Mouse (Mus musculus): Measurements from ENCODE around the gene Cys1.
A peak's percentile ranks its signal among the peaks of the same experiment; 100 is the strongest.

Gene Cys1

GRCm38 (mm10) chr12:24698514-24698913, 16.9 kb upstream of the Cys1 start:
- no peak for DNase-seq (ENCODE audit: low read depth, low spot score)

GRCm38 (mm10) chr12:24697484-24698204, 16.0 kb upstream of the Cys1 start:
- no peak for DNase-seq (ENCODE audit: low read depth, low spot score)

DNA sequence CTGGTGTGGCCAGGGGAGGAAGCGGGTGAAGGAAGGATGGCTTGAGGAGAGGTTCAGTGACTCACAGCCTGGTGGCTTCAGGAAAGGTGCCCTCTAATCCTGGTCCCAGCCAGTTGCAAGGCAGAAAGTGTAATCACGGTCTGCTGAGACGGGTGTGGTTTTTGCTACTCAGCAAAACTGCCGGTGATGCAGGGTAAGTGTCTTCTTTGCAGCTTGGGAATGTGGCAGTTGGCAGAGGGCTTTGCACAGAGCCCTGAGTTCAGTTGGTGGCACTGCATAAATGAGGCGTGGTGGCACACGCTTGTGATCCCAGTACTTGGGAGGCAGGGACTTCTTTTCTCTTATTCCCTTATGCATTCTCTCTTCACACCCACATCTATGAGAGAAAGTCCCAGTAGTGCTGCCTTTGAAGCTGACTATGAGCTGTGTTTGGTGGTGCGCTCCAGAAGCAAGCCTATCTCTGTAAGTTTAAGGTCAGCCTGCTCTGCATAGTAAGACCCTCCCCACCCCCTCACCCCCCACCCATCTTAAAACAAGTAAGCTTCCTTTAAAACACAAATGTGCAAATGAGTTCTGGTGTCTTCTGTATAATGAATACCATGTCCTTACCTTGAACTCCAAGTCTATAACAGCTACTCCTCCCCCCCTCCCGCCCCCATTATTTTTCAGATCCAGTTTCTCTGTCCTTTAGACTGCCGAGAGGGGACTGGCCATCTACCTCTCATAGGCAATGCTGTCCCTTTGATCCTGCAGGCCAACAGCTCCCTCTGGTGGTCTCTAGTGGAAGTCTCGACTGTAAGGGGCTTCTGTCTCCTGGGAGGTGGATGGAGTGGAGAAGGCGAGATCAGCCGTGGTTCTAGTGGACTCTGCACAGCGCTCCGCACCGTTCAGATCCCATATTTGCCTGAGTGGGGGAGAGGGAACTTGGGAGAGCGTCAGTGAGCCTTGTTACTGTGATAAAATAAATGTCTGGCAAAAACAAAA, 15.2 kb upstream of the Cys1 start:
- peak; percentile 88 for DNase-seq (ENCODE audit: low read depth, low spot score)

GRCm38 (mm10) chr12:24690351-24690750, 8.7 kb upstream of the Cys1 start:
- DNase-seq (ENCODE audit: low read depth, low spot score), result no peak

GRCm38 (mm10) chr12:24686696-24687346, 5.2 kb upstream of the Cys1 start:
- no peak for DNase-seq (ENCODE audit: low read depth, low spot score)

GRCm38 (mm10) chr12:24686038-24686695, 4.6 kb upstream of the Cys1 start:
- DNase-seq (ENCODE audit: low read depth, low spot score), result no peak

DNA sequence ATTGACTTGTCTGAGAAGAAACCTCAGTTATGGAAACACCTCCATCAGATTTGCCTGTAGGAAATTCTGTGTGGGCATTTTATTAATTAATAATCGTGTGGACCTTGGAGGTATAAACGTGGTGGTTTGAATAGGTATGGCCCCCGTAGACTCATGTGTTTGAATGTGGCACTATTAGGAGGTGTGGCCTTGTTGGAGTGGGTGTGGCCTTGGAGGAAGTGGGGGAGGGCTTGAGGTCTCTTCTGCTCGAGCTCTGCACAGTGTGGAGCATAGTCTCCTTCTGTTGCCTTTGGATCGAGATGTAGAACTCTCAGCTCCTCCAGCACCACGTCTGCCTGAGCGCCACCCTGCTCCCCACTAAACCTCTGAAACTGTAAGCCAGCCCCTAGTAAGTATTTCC, 1.8 kb upstream of the Cys1 start:
- DNase-seq (ENCODE audit: low read depth, low spot score), result no peak

DNA sequence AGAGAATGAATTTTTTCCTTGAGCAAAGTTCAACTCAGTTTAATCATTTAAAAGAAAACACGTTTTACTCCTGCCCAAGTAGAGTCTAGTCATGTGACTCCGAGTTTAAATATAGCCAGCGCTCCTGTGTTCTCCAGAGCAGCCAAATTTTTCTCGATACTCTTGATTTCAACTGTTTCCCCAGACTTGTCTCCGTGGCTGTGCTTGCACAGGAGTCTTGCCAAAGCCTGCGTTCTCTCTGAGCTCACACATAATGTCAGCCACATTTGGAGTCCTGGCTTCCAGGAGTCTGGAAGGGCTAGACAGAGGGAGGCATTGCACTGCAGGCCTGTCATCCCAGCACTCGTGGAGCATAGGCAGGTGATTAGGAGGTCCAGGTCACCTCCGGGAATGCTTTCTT, 950 bp upstream of the Cys1 start:
- peak; percentile 79 for DNase-seq (ENCODE audit: low read depth, low spot score)

DNA sequence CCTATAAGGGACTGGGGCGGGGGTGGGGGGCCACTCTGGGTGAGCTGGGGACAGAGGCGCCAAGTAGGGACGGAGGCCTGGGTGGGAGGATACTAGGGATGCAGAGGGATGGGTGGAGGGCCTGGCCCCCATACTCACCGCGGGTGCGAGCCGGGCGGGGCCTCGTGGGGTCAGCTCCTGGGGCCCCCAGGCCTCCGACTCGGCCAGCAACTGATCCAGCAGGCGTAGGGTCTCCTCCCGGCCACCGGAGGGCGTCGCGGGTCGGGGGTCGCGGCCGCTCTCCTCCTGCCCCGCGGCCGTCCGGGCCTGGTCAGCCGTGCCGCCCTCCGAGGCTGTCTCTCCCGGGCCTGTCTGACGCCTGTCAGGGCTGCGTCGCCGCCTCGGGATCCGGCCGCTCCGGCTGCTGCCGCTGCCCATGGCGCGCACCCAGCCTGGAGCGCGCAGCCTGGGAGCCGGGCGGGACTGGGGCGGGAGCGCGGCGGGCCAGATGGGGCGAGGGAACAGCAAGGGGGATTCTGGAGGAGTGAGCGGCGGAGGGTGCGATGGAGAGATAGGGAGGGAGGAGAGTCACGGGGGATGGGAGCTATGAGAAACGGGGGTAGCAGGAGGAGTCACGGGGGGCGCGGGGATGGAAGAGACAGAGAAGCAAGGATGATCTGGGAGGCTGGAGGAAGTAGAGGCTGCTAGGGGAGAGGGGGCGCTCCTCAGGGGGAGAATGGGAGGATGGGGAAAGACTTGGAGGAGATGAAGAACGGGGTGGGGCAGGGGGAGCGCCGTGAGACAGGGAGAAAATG, 924 bp downstream of the Cys1 start:
- DNase-seq (ENCODE audit: low read depth, low spot score), result peak; percentile 49

GRCm38 (mm10) chr12:24680096-24680491, 1.5 kb downstream of the Cys1 start:
- DNase-seq (ENCODE audit: low read depth, low spot score), result peak; percentile 60

- DNase-seq (ENCODE audit: low read depth, low spot score), result no peak
Measured at GRCm38 (mm10) chr12:24662131-24662530, 19.5 kb downstream of the Cys1 start.

DNA sequence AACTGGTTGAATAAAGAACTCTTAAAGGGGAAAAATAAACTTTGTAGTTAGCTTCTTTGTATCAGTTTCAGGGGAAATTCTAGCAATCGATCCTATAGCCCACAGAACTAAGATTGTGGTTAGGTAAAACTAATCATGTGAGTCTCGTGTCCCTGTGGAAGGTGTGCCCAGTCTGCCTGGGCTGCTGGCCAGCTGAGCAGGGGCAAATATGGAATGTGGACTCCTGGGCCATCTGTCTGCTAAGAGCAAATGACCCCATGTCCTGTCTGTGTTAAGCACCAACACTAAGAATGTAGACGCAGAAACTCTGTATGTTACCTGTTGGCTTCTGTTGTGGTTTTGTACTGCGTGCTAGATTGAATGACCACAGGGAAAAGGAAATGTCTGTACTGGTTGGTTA, 20.5 kb downstream of the Cys1 start:
- DNase-seq (ENCODE audit: low read depth, low spot score), result no peak

GRCm38 (mm10) chr12:24659923-24660322, 21.7 kb downstream of the Cys1 start:
- DNase-seq (ENCODE audit: low read depth, low spot score), result no peak

DNA sequence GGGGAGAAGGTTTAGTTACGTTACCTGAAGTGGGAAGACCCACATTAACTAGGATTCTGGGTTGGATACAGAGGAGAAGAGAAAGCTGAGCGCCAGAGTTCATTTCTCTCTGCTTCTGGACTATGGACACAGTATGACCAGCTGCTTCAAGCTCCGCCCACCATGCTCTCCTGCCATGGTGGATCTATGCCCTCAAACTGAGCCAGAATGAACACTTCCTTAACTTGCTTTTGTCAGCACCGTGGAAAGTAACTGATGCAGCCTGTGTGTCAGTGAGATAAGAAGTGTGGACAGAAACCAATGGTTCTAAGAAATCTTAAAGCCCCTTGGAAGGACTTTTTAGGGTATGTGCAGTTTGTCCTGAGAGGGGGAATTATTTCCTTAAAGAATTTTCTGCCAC, 22.6 kb downstream of the Cys1 start:
- no peak for DNase-seq (ENCODE audit: low read depth, low spot score)

DNA sequence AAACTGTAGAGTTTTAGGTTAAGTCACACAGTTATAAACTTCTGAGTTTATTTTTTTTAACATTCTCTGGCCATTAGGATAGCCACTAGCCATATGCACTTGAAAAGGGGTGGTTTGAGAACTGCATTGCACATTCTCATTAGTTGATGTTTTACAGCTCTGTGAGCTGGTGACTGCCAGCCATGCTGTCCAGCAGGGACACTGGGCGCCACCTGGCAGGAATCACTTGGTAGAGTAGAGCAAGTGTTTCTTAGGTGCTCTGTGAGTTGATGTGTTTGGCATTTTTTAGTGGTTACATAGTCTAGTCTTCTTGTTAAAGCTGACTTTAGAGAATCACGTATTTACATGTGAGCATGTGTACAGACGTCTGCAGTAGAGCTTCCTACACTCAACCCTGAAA, 25.2 kb downstream of the Cys1 start:
- DNase-seq (ENCODE audit: low read depth, low spot score), result no peak

- DNase-seq (ENCODE audit: low read depth, low spot score), result no peak
Measured at GRCm38 (mm10) chr12:24654065-24654862, 27.3 kb downstream of the Cys1 start.

DNA sequence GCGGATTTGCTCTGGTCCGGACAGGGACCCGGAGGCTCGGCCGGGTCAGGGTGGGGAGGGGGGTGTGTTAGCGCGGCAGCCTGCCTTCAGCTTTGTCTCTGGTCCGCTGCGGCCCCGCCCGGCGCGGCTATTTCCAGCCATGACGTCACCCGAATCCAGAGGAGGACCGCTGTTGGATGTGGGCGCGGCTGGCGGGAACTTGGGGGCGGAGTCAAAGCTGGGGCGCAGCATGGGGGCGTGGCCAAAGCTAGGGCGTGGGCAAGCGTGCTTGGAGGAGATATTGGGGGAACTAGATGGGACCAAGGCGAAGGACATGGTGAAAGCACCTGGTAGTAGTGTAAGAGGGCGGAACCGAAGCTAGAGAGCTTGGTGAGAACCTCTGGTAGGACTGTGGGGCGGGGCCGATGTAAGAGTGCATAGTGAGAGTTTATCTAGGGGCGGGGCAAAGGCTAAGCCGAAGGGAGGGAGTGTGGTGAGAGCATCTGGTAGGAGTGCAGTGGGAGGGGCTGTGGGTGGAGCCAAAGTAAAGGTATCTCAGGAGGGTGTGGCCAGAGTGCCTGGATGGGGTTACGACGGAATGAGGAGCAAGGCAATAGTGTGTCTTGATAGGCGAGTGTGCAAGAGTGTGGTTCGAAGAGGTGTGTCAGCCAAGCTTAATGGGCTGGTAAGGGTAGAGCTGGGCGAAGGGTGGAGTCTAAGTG, 29.8 kb downstream of the Cys1 start:
- peak; percentile 91 for DNase-seq (ENCODE audit: low read depth, low spot score)

DNA sequence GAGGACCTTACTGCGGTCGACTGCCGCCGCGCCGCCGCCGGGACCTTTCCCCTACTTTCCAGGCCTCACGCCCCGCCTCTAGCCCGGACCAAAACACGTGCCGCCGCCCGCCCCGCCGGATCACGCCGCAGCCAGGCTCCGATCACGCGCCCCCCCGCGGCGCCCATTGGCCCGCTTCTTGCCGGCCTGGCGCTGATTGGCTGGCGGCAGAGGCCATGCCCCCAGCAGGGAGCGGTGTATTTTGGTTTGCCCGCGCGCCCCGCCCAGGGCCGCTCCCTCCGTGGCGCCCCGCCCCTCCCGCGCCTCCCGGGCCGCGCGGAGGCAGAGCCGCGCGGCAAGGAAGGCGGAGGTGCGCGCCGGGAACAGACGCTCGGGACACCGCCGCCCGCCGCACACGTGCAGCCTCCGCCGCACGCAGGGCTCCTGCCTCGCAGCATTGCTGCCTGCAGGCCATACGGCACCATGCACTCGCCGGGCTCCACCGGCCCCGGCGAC, 30.5 kb downstream of the Cys1 start, which contains the start of gene Klf11:
Gene Klf11 (plus strand): TSS at position 212 of the 495 bp plus-strand sequence.
- DNase-seq (ENCODE audit: low read depth, low spot score), result peak; percentile 97

- DNase-seq (ENCODE audit: low read depth, low spot score), result no peak
Measured at GRCm38 (mm10) chr12:24650415-24651062, 31.1 kb downstream of the Cys1 start.
